Mouse (Mus musculus) liver, embryonic 16.5 days (tissue): ENCODE measurements at regions not wholly inside any gene's neighbourhood (a gene's known extent, or its start where the extent isn't known, plus 50 kb on each side); places are given as distances from the start of the nearest gene placed in this dataset.

ENCODE experiments used
- ATAC-seq: fragments of 200-750 bp; cut with Nextera tagmentation; 2 replicates; pipeline ENCODE4 v1.8.0; 2017; ENCODE audit warnings: low read depth, mild to moderate bottlenecking, moderate number of reproducible peaks, moderate library complexity
- H3K27ac ChIP-seq: fragments of 300-500 bp; sonication (generic); 2 replicates; pipeline ENCODE4 v1.5.1; 2014; ENCODE audit warnings: mild to moderate bottlenecking, low read length
- H3K27me3 ChIP-seq: fragments of 300-500 bp; sonication (generic); 2 replicates; pipeline ENCODE4 v1.6.1; 2014; ENCODE audit warnings: low read depth, low read length, mixed read lengths; ENCODE audit not compliant: control insufficient read depth, insufficient read depth
- H3K36me3 ChIP-seq: fragments of 300-500 bp; sonication (generic); 2 replicates; pipeline ENCODE4 v1.6.1; 2014; ENCODE audit warnings: mild to moderate bottlenecking; ENCODE audit not compliant: control insufficient read depth, insufficient read depth
- H3K4me1 ChIP-seq: fragments of 300-500 bp; sonication (generic); 2 replicates; pipeline ENCODE4 v1.6.1; 2014; ENCODE audit warnings: low read depth, low read length, mixed read lengths; ENCODE audit not compliant: control insufficient read depth
- H3K4me2 ChIP-seq: fragments of 300-500 bp; sonication (generic); 2 replicates; pipeline ENCODE4 v1.6.1; 2014; ENCODE audit warnings: low read depth, low read length, mixed read lengths
- H3K4me3 ChIP-seq: fragments of 300-500 bp; sonication (generic); 2 replicates; pipeline ENCODE4 v1.5.1; 2014; ENCODE audit warnings: low read depth, mild to moderate bottlenecking, low read length
- H3K9ac ChIP-seq: fragments of 300-500 bp; sonication (generic); 2 replicates; pipeline ENCODE4 v1.6.1; 2014; ENCODE audit warnings: low read depth, low read length
- H3K9me3 ChIP-seq: fragments of 300-500 bp; sonication (generic); replicated peaks from 2 replicates; pipeline ENCODE4 v1.6.1; 2016; ENCODE audit warnings: low read length; ENCODE audit not compliant: control insufficient read depth
- WGBS: fragments of 180-500 bp; shearing (Covaris S2); extraction: QIAGEN DNeasy Blood & Tissue Kit; methylation state at CpG from one replicate; pipeline ENCODE4 v1.1.7; 2014; ENCODE audit not compliant: insufficient replicate concordance; 5-methylcytosine and 5-hydroxymethylcytosine counted together

DNA sequence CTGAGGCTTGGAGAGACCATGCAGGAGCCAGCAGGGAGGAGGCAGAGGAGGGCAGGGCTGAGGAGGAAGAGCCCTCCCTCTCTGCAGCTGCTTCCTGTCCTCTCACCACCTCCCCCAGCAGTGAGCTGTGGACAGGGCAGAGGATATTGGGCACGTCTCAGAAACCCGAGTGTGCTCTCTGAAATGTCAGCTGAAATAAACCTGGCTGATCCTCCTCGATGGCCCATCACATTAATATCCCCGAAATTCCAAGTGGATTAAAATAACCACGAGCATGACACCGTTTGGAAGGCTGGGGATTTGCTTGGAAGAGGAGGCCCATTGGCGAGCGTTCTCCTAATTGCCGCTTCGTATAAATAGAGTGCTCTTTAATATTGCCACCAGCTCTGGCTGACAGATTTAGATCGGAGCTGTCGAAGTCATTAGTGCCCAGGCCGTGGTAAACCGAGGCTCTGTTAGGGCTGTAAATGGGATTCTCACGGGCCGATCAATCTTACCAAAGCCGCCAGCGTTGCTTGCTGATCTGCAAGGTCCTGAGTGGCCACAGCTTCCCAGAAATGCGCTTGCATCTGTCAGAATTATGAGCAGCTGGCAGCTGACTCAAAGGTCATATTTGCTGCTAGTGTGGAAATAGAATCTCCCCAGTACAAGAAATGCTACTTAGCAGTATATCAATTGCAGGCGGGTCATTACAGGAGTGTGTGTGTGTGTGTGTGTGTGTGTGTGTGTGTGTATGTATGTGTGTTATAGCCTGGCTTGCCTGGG is 268.5 kb downstream of the Rplp1 start:
- Histone ChIP-seq H3K27me3 (no peaks in the 10 kb centered on the region), H3K4me2 (no peak overlapping the region), H3K4me3 (no peak overlapping the region), H3K9ac (no peak overlapping the region), H3K9me3 (no peaks in the 10 kb centered on the region), H3K27ac (no peak overlapping the region), H3K36me3 (no peaks in the 10 kb centered on the region), H3K4me1 (no peaks in the 10 kb centered on the region)
- no peak for ATAC-seq
- 54% methylated on average over 20 of the region's 20 CpGs for WGBS

DNA sequence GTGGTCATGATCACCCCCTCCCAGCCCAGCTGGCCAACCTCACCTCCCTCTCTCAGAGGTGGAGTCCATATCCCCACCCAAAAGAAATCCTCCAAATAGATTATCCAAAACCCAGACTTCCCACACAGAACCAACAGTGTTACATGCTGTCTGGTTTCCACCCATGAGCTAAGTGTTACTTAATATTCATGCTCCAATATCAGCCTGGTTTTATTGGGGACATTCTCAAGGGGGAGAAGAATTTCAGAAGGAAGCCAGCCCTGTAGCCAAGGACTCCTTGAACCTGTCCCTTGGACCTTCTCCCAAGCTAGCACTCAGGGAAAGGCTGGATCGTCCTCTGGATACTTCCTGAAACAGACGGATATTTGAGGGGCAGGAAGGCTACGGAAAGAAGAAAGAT is 268.6 kb downstream of the Tle3 start:
- Histone ChIP-seq H3K9ac (no peak overlapping the region), H3K4me2 (no peak overlapping the region), H3K27me3 (no peaks in the 10 kb centered on the region; the same call in 1 of the 2 replicates), H3K4me3 (no peak overlapping the region), H3K4me1 (no peaks in the 10 kb centered on the region), H3K27ac (no peak overlapping the region), H3K36me3 (no peaks in the 10 kb centered on the region), H3K9me3 (no peaks in the 10 kb centered on the region)
- no peak for ATAC-seq
- 57% methylated on average over 3 of the region's 3 CpGs for WGBS

DNA sequence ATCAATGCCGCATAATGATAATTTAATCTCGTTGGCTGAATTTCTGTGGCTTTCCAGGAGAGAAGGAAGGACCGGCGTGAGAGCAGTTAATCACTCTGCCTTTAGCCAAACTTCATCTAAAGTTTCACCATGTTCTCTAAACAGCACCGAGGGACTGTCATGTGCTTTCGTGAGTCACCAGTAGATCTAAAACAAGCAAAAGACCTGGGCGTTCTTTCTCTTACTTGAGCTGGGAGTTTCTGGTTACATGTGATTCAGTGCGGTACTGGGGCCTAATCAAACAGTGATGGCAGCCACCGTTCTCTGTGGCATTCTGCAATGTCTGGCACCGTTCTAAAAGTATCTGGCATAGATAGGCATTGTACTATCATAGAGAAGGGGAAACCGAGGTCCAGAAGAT is 266.7 kb downstream of the Tle3 start:
- no peaks in the 10 kb centered on the region for H3K36me3 ChIP-seq
- H3K4me2 ChIP-seq = no peak overlapping the region
- H3K27me3 ChIP-seq = no peaks in the 10 kb centered on the region; the same call in 1 of the 2 replicates
- no peak overlapping the region for H3K27ac ChIP-seq
- no peak for ATAC-seq
- H3K9ac ChIP-seq = no peak overlapping the region
- WGBS = 70% methylated on average over 11 of the region's 11 CpGs
- H3K9me3 ChIP-seq = no peaks in the 10 kb centered on the region
- no peak overlapping the region for H3K4me3 ChIP-seq
- no peaks in the 10 kb centered on the region for H3K4me1 ChIP-seq

DNA sequence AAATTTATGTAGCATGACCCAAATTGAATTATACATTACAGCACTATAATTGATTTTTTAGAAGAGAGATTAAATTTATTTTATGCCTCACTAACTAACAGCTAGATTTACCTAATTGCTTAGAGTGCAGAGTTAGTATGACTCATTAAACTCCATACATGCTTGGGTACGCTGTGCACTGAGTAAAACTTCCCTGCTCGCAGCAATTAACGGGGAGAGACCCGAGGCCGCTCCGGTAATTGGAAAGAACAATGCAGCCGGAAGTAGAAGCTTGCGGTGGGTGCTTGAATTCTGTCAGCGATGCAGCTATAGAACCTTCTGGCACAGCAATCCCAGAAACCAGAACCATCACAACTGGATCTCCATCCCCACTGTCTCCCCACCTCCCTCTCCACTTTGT is 261.8 kb downstream of the Tle3 start:
- H3K9ac ChIP-seq = no peak overlapping the region
- H3K27ac ChIP-seq = no peak overlapping the region
- H3K4me2 ChIP-seq = no peak overlapping the region
- H3K36me3 ChIP-seq = no peaks in the 10 kb centered on the region
- no peaks in the 10 kb centered on the region for H3K9me3 ChIP-seq
- no peak overlapping the region for H3K4me3 ChIP-seq
- H3K27me3 ChIP-seq = no peaks in the 10 kb centered on the region; the same call in 1 of the 2 replicates
- WGBS = 75% methylated on average over 9 of the region's 9 CpGs
- H3K4me1 ChIP-seq = no peaks in the 10 kb centered on the region
- ATAC-seq = no peak

DNA sequence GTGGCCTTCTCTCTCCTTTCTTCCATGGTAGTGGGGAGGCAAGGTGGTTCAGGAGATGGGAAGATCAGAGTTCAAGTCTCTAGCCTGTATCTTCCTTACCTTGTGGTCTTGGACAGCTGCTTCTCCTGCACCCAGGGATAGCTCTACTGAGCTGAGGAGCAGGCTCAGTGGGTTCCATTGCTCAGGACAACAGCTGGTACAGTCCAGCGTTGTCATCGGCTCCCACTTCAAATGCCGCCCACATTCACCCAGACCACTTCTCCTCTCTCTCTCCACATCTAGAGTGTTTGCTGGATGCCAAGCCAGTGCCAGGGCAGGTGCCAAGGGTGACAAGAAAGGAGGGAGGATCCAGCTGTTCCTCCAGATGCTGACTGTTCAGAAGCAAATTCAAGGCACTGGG is 260.4 kb downstream of the Tle3 start:
- Histone ChIP-seq H3K36me3 (no peaks in the 10 kb centered on the region), H3K9me3 (no peaks in the 10 kb centered on the region), H3K9ac (no peak overlapping the region), H3K4me3 (no peak overlapping the region), H3K27ac (no peak overlapping the region), H3K4me1 (no peaks in the 10 kb centered on the region), H3K4me2 (no peak overlapping the region), H3K27me3 (no peaks in the 10 kb centered on the region)
- 87% methylated on average over 3 of the region's 3 CpGs for WGBS
- ATAC-seq = no peak

DNA sequence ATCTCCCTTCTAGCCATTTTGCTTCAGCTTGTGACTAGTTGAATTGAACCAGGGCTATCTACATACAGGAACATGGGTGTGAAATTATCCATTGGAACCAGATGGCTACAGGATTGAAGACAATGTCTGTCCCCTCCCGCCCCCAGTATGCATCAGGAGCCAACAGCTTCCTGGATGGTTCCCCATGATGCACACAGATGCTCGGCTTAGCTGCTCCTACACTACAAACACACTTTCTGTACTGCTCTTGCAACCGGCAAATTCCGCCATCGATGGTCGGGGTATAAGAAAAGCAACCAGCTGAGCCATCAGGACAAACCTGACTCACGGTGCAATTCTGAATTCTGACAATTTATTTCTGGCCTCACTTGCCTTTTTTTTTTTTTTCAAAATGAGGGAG is 258.9 kb downstream of the Tle3 start:
- H3K4me3 ChIP-seq = no peak overlapping the region
- H3K9ac ChIP-seq = no peak overlapping the region
- no peak overlapping the region for H3K27ac ChIP-seq
- no peaks in the 10 kb centered on the region for H3K27me3 ChIP-seq
- no peaks in the 10 kb centered on the region for H3K36me3 ChIP-seq
- 72% methylated on average over 7 of the region's 7 CpGs for WGBS
- H3K4me2 ChIP-seq = no peak overlapping the region
- ATAC-seq = no peak
- no peaks in the 10 kb centered on the region for H3K9me3 ChIP-seq
- H3K4me1 ChIP-seq = no peaks in the 10 kb centered on the region

DNA sequence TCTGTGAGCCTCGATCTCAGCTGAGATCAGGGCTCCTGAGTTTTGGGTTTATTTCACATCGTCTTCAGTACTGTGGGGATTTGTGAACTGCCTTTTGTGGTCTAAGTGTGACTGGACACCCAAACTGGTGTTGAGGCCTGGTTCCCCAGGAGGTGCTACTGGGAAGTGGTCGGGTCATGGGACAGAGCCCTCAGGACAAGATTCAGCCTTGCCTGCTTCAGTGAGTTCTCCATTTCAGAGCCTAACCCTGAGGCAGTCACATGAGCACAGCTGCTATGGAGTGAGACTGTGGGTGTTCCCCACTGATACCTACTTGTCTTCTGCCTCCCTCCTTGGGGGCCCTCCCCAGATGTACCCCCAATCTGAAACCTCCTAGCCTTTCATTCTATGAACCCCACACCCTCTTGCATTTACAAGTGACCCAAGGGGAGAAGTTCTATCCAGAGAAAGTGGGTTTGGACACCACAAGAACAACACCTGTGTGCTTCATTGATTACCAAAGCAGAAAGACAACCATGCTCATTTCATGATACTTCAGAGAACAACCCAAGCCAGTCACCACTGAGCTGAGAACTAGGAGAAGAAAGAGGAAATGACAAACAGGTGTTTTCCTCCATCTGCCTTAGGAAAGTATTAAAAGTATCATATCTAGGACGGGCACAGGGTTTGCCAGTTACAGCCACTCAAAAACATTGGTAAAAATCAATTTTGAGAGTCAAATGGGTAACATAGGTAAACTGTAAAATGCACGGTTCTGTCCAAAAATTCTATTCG is 255.8 kb downstream of the Tle3 start:
- Histone ChIP-seq H3K4me2 (no peak overlapping the region), H3K9me3 (no peaks in the 10 kb centered on the region), H3K27ac (no peak overlapping the region), H3K4me3 (no peak overlapping the region), H3K4me1 (no peaks in the 10 kb centered on the region), H3K27me3 (no peaks in the 10 kb centered on the region), H3K9ac (no peak overlapping the region), H3K36me3 (no peaks in the 10 kb centered on the region)
- ATAC-seq = no peak
- WGBS = 47% methylated on average over 6 of the region's 6 CpGs

DNA sequence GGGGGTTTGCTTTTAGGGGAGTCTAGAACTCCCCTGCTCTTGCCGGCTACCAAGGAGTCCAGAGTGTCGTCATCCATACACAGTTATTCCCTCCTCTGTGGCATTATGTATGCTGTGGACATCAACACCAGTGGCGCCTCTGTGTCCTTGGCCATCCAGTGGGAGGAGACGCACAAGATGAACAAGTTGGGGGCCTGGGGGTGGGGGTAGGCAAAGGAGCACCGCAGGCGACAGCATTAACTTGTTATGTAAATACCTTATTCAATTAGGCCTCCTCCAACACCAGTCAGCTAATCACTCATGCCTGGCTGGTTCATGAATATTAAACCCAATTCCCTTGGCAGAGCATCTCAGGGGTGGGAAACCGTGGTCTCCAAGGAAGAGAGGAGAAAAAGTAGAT is 250.8 kb downstream of the Tle3 start:
- WGBS = 45% methylated on average over 7 of the region's 7 CpGs
- Histone ChIP-seq H3K27me3 (no peaks in the 10 kb centered on the region), H3K4me2 (no peak overlapping the region), H3K4me3 (no peak overlapping the region), H3K36me3 (no peaks in the 10 kb centered on the region), H3K9ac (no peak overlapping the region), H3K9me3 (no peaks in the 10 kb centered on the region), H3K4me1 (no peaks in the 10 kb centered on the region), H3K27ac (no peak overlapping the region)
- no peak for ATAC-seq

DNA sequence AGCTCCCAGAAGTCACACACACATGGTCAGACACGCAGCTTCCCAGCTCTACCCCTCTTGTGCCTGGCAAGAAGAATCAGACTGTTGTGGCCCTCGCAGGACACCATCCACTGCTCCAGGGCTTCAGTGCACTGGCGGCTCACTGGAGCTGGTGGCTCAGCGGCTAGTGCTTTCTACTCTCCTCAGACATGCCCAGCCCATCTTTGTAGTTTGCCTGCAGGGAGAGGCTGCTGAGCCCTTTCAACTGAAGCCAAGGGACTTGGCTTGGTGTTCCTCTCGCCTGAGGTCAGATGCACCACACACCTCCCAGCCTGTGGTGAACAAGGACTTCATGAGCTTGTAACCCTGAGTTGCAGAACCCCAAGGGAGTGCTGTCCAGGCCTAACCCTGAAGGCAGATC is 249.8 kb downstream of the Tle3 start:
- H3K4me3 ChIP-seq = no peak overlapping the region
- H3K9me3 ChIP-seq = no peaks in the 10 kb centered on the region
- no peak overlapping the region for H3K9ac ChIP-seq
- no peaks in the 10 kb centered on the region for H3K36me3 ChIP-seq
- H3K27me3 ChIP-seq = no peaks in the 10 kb centered on the region
- no peaks in the 10 kb centered on the region for H3K4me1 ChIP-seq
- H3K4me2 ChIP-seq = no peak overlapping the region
- no peak for ATAC-seq
- 50% methylated on average over 5 of the region's 5 CpGs for WGBS
- H3K27ac ChIP-seq = no peak overlapping the region
